In genomic region chr1:154309650-154310049, GRCm38 (mm10) we compare ENCODE assay signal across 13 mouse cellular contexts.
A peak's percentile ranks its signal among the peaks of the same experiment; 100 is the strongest.
DNase-seq lines count a peak whose midpoint lies in the region; ATAC-seq lines count a peak whose summit lies in the region.
"Had no signal": no experiment of that assay in that cellular context is flagged by ENCODE, and none has a peak within 500 bp of the region (broad histone marks: within the 10 kb centered on the region; RNA-seq: fewer than 3 reads in every experiment).

No protein-coding gene starts in this region.

- no peak overlapping the region for H3K27ac ChIP-seq in kidney, embryonic 15.5 days
- H3K27ac ChIP-seq: limb, embryonic 15.5 days; lung, embryonic 15.5 days; midbrain, embryonic 13.5 days had no signal

- peak; percentile 4 for DNase-seq in gastrocnemius, adult 18-20 months (ENCODE audit: low spot score)
- DNase-seq in gastrocnemius, postnatal 25 days: no peak
- peak; percentile 43 for DNase-seq in kidney, postnatal 14 days
- peak; percentile 39 for DNase-seq in testis, postnatal 10 days (ENCODE audit: low spot score)
- DNase-seq in testis, postnatal 14 days (ENCODE audit: low spot score): no peak
- no peak for DNase-seq in urinary bladder, postnatal 4 days (ENCODE audit: low spot score in 2 of 2)
- DNase-seq: cerebellum, adult 9-11 months; heart, adult 11 months; layer of hippocampus, adult 9-11 months had no signal

- H3K4me3 ChIP-seq in kidney, embryonic 15.5 days (replicated peaks): no peak overlapping the region
- H3K4me3 ChIP-seq: limb, embryonic 15.5 days; lung, embryonic 15.5 days; midbrain, embryonic 13.5 days had no signal

- no peaks in the 10 kb centered on the region for H3K27me3 ChIP-seq in kidney, embryonic 15.5 days
- H3K27me3 ChIP-seq: limb, embryonic 15.5 days; lung, embryonic 15.5 days; midbrain, embryonic 13.5 days had no signal

- no peaks in the 10 kb centered on the region for H3K36me3 ChIP-seq in kidney, embryonic 15.5 days
- H3K36me3 ChIP-seq: limb, embryonic 15.5 days; lung, embryonic 15.5 days; midbrain, embryonic 13.5 days had no signal

- no peak overlapping the region for H3K4me2 ChIP-seq in kidney, embryonic 15.5 days
- H3K4me2 ChIP-seq: limb, embryonic 15.5 days; lung, embryonic 15.5 days; midbrain, embryonic 13.5 days had no signal

- no peaks in the 10 kb centered on the region for H3K4me1 ChIP-seq in kidney, embryonic 15.5 days
- H3K4me1 ChIP-seq: limb, embryonic 15.5 days; lung, embryonic 15.5 days; midbrain, embryonic 13.5 days had no signal

- no peaks in the 10 kb centered on the region for H3K9me3 ChIP-seq in kidney, embryonic 15.5 days (replicated peaks)
- H3K9me3 ChIP-seq: limb, embryonic 15.5 days; lung, embryonic 15.5 days; midbrain, embryonic 13.5 days had no signal

- WGBS in kidney, embryonic 15.5 days: 49% methylated on average over 2 of the region's 2 CpGs

- no peak for ATAC-seq in kidney, embryonic 15.5 days (replicated peaks; ENCODE audit: low FRiP score)
- ATAC-seq: midbrain, embryonic 13.5 days had no signal

- no peak overlapping the region for H3K9ac ChIP-seq in kidney, embryonic 15.5 days
- H3K9ac ChIP-seq: limb, embryonic 15.5 days; lung, embryonic 15.5 days; midbrain, embryonic 13.5 days had no signal

Comparison
In these comparisons a context has a peak if more than half of its experiments do, and no peak if none do; other contexts are left out.
1. DNase-seq: peak in gastrocnemius, adult 18-20 months (single experiment), kidney, postnatal 14 days (single experiment) and testis, postnatal 10 days (single experiment); none in gastrocnemius, postnatal 25 days (single experiment), testis, postnatal 14 days (single experiment) and urinary bladder, postnatal 4 days (0 of 2).